Mouse (Mus musculus) heart, embryonic 11.5 days (tissue): ENCODE results near the gene Adh6b. TPM values are rescaled to one million over a fixed set of nuclear protein-coding genes. Genes with fewer than 3 reads are reported as not detected.

Experiments used
- ATAC-seq: fragments of 200-750 bp; cut with Nextera tagmentation; replicated peaks from 2 replicates; pipeline ENCODE4 v1.8.0; 2017; ENCODE audit warnings: moderate library complexity; ENCODE audit not compliant: insufficient number of reproducible peaks, low FRiP score, low TSS enrichment
- H3K27ac ChIP-seq: fragments of 300-500 bp; sonication (generic); 2 replicates; pipeline ENCODE4 v1.5.1; 2014; ENCODE audit warnings: mild to moderate bottlenecking, low read depth, low read length
- H3K27me3 ChIP-seq: fragments of 300-500 bp; sonication (generic); 2 replicates; pipeline ENCODE4 v1.6.1; 2014; ENCODE audit warnings: mild to moderate bottlenecking, low read length, mixed read lengths; ENCODE audit not compliant: control insufficient read depth, insufficient read depth
- H3K36me3 ChIP-seq: fragments of 300-500 bp; sonication (generic); 2 replicates; pipeline ENCODE4 v1.6.1; 2014; ENCODE audit warnings: mild to moderate bottlenecking, low read length, moderate library complexity, mixed read lengths; ENCODE audit not compliant: control insufficient read depth, insufficient read depth
- H3K4me1 ChIP-seq: fragments of 300-500 bp; sonication (generic); 2 replicates; pipeline ENCODE4 v1.6.1; 2014; ENCODE audit warnings: low read length; ENCODE audit not compliant: control insufficient read depth, insufficient read depth
- H3K4me2 ChIP-seq: fragments of 300-500 bp; sonication (generic); 2 replicates; pipeline ENCODE4 v1.6.1; 2014; ENCODE audit warnings: mild to moderate bottlenecking, moderate library complexity
- H3K4me3 ChIP-seq: fragments of 300-500 bp; sonication (generic); 2 replicates; pipeline ENCODE4 v1.5.1; 2014; ENCODE audit warnings: low read depth, low read length
- H3K9ac ChIP-seq: fragments of 300-500 bp; sonication (generic); 2 replicates; pipeline ENCODE4 v1.6.1; 2014; ENCODE audit warnings: mild to moderate bottlenecking, low read depth, low read length, moderate library complexity
- H3K9me3 ChIP-seq: fragments of 300-500 bp; sonication (generic); replicated peaks from 2 replicates; pipeline ENCODE4 v1.6.1; 2016; ENCODE audit warnings: low read length; ENCODE audit not compliant: control insufficient read depth
- WGBS: fragments of 180-500 bp; shearing (Covaris S2); extraction: QIAGEN DNeasy Blood & Tissue Kit; methylation state at CpG from one replicate; pipeline ENCODE4 v1.1.7; 2014; ENCODE audit not compliant: insufficient replicate concordance; 5-methylcytosine and 5-hydroxymethylcytosine counted together
- polyA plus RNA-seq: library from polyadenylated mRNA; unstranded; fragments of >200 nt; fragmentation: Nextera tagmentation; extraction: Ambion mirVana; gene quantifications from 2 replicates; pipeline ENCODE4 v1.2.1, GENCODE M21; 2014

The Adh6b gene
- polyA plus RNA-seq, 1 experiment from 2014 or later = 1.9 TPM

GRCm38 (mm10) chr3:138309910-138310309 is 31.7 kb upstream of the Adh6b start:
- Histone ChIP-seq H3K27ac (no peak overlapping the region), H3K4me2 (no peak overlapping the region), H3K27me3 (no peaks in the 10 kb centered on the region), H3K9ac (no peak overlapping the region), H3K4me3 (no peak overlapping the region), H3K9me3 (no peaks in the 10 kb centered on the region), H3K36me3 (no peaks in the 10 kb centered on the region), H3K4me1 (no peaks in the 10 kb centered on the region)
- no peak for ATAC-seq
- 86% methylated on average over 8 of the region's 8 CpGs for WGBS

GRCm38 (mm10) chr3:138311015-138311414 is 30.6 kb upstream of the Adh6b start:
- no peak overlapping the region for H3K27ac ChIP-seq
- WGBS = 69% methylated on average over 6 of the region's 6 CpGs
- H3K36me3 ChIP-seq = no peaks in the 10 kb centered on the region
- H3K9me3 ChIP-seq = no peaks in the 10 kb centered on the region
- H3K27me3 ChIP-seq = no peaks in the 10 kb centered on the region
- no peak overlapping the region for H3K4me3 ChIP-seq
- no peak overlapping the region for H3K4me2 ChIP-seq
- no peak overlapping the region for H3K9ac ChIP-seq
- no peaks in the 10 kb centered on the region for H3K4me1 ChIP-seq
- ATAC-seq = no peak

DNA sequence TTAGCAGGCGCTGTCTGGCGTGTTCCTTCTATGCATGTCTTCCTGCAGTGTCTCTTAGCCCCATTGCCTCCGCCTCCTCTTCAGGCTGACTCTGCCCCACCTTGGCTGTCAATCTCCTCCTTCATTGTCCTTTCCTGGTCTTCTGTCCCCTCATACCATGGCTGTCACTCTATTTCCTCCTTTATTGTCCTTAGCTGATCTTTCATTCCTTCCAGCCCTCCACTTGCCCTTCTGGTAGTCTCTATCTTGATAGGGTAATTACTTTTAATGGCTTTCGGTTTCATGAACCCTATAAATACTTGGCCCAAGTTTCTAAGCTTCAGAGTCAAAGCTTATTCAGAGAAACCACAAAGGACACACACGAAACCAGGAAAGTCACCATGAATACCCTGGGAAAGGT is 28.6 kb upstream of the Adh6b start, which contains the start of gene Adh6a:
Gene Adh6a, plus strand, starts transcription at position 322 of the 400 bp plus-strand sequence.
- WGBS = 83% methylated on average over 5 of the region's 5 CpGs
- no peak within 1 kb of the TSS for H3K4me2 ChIP-seq
- no peaks in the 10 kb centered on the region for H3K4me1 ChIP-seq
- no peak within 1 kb of the TSS for H3K4me3 ChIP-seq
- H3K36me3 ChIP-seq = no peaks in the 10 kb centered on the region
- no peak within 1 kb of the TSS for H3K27ac ChIP-seq
- no peak for ATAC-seq
- no peaks in the 10 kb centered on the region for H3K27me3 ChIP-seq
- H3K9me3 ChIP-seq = no peaks in the 10 kb centered on the region
- H3K9ac ChIP-seq = no peak within 1 kb of the TSS

DNA sequence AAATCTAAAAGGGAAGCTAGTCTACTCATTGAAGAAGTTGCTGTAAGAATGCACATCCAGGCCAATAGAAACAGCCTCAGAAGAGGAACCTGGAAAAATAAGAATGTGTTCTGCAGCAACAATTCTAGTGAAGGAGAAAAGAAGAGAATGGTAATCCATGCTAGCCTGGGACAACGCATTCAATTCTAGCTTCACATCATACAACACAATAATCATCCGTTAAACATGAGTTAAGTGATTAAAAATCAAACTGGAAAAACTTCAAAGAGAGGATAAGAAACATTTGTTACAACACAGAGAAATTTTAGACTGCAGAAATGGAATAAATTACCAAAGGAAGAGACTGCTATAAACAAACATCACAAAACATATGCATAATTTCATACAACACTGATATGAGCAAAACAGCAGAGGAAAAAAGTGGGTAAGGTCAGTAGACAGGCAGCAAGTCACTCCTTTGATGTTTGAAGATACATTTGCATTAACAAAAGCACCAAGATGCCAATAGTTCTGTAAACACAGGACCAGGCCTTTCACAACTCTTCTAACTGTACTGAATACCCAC is 24.6 kb upstream of the Adh6b start:
- Histone ChIP-seq H3K4me1 (no peaks in the 10 kb centered on the region), H3K4me3 (no peak overlapping the region), H3K9ac (no peak overlapping the region), H3K27me3 (no peaks in the 10 kb centered on the region), H3K9me3 (no peaks in the 10 kb centered on the region), H3K27ac (no peak overlapping the region), H3K4me2 (no peak overlapping the region), H3K36me3 (no peaks in the 10 kb centered on the region)
- WGBS = 73% methylated on average over 2 of the region's 2 CpGs
- no peak for ATAC-seq

- Histone ChIP-seq H3K36me3 (no peaks in the 10 kb centered on the region), H3K4me2 (no peak overlapping the region), H3K27me3 (no peaks in the 10 kb centered on the region), H3K4me1 (no peaks in the 10 kb centered on the region), H3K4me3 (no peak overlapping the region), H3K27ac (no peak overlapping the region), H3K9ac (no peak overlapping the region), H3K9me3 (peaks cover 2% of the 10 kb centered on the region; the same call in 1 of the 2 replicates)
- no peak for ATAC-seq
- WGBS = 91% methylated on average over 17 of the region's 17 CpGs
Observed at GRCm38 (mm10) chr3:138325001-138325400, 16.6 kb upstream of the Adh6b start.

DNA sequence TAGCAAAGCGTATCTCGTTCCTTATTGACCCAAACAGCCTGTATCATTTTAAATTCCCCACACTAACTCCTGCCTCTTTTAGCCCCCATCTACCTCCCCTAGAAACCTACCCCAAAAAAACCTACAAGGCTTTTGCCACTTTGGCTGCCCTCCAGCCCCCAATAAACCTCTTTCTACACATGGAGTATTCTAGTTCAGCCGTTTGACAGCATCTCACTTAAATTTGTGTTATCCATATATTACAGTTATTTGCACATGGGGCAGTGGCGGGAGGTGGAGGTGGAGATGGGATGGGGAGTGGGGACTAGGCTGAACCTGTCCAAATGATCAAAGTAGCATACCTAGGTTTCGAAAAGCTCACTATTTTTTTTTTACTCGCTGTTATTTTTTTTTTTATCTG is 16.1 kb upstream of the Adh6b start:
- Histone ChIP-seq H3K27me3 (no peaks in the 10 kb centered on the region), H3K36me3 (no peaks in the 10 kb centered on the region), H3K4me1 (no peaks in the 10 kb centered on the region), H3K4me2 (no peak overlapping the region), H3K27ac (no peak overlapping the region), H3K4me3 (no peak overlapping the region), H3K9me3 (peaks cover 2% of the 10 kb centered on the region; the same call in 1 of the 2 replicates), H3K9ac (no peak overlapping the region)
- ATAC-seq = no peak
- WGBS = 81% methylated on average over 6 of the region's 6 CpGs

GRCm38 (mm10) chr3:138333910-138334309 is 7.7 kb upstream of the Adh6b start:
- ATAC-seq = no peak
- H3K4me1 ChIP-seq = 0 out of 2 replicates have a peak, but pooled peaks cover 6% of the 10 kb centered on the region
- H3K27me3 ChIP-seq = no peaks in the 10 kb centered on the region
- no peak overlapping the region for H3K27ac ChIP-seq
- H3K9ac ChIP-seq = no peak overlapping the region
- H3K4me2 ChIP-seq = no peak overlapping the region
- no peaks in the 10 kb centered on the region for H3K9me3 ChIP-seq
- 75% methylated on average over 8 of the region's 8 CpGs for WGBS
- no peak overlapping the region for H3K4me3 ChIP-seq
- no peaks in the 10 kb centered on the region for H3K36me3 ChIP-seq

DNA sequence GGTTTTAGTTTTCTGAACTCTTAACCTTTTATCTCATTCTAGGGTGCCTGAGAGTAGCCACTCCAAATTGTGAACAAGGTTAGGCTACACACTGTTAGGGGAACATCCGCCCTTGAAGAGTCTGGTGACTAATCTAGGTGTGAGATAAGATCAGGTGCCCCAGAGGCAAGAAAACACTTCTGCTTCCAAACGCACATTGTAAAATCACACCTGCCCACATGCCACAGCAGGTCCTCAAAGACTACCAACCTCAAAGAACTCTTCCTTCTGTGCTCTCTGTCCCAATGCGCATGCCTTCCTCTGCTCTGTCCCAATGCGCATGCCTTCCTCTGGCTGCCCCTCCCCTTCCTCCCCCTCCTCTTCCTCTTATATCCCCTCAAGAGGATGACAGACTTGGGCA is 7.3 kb upstream of the Adh6b start:
- H3K4me3 ChIP-seq = no peak overlapping the region
- no peak overlapping the region for H3K4me2 ChIP-seq
- H3K4me1 ChIP-seq = 0 out of 2 replicates have a peak, but pooled peaks cover 6% of the 10 kb centered on the region
- no peak overlapping the region for H3K27ac ChIP-seq
- no peak for ATAC-seq
- no peaks in the 10 kb centered on the region for H3K9me3 ChIP-seq
- H3K27me3 ChIP-seq = no peaks in the 10 kb centered on the region
- 55% methylated on average over 4 of the region's 4 CpGs for WGBS
- no peak overlapping the region for H3K9ac ChIP-seq
- H3K36me3 ChIP-seq = no peaks in the 10 kb centered on the region

- no peaks in the 10 kb centered on the region for H3K9me3 ChIP-seq
- H3K4me1 ChIP-seq = 0 out of 2 replicates have a peak, but pooled peaks cover 6% of the 10 kb centered on the region
- H3K4me2 ChIP-seq = no peak overlapping the region
- WGBS = 74% methylated on average over 1 of the region's 1 CpGs
- no peaks in the 10 kb centered on the region for H3K27me3 ChIP-seq
- no peak overlapping the region for H3K9ac ChIP-seq
- ATAC-seq = no peak
- H3K27ac ChIP-seq = no peak overlapping the region
- no peak overlapping the region for H3K4me3 ChIP-seq
- H3K36me3 ChIP-seq = no peaks in the 10 kb centered on the region
Observed at GRCm38 (mm10) chr3:138335566-138335965, 6.0 kb upstream of the Adh6b start.
